Mouse (Mus musculus): ENCODE results near the gene Shpk.

DNA sequence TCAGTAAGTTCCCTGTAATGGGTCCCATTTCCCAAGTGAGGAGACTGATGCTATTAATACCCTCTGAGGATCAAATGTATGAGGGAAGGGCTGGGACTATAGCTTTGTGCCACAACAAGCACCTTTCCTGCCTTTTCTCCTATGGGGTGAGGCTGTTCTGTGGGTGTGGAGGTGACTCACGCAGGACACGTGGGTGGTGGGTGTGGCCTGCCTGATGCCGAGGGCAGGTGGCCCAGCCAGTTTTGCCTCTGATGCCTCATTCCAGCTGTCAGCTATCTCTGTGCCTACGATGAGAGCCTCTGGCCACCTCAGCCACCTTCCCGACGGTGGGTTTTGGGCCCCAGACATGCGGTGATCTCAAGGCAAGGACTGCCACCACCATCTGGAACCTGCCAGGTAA is 68.0 kb downstream of the Shpk start, which contains the start of gene Trpv3:
- TF ChIP-seq CTCF (IDR thresholded peaks at IDR 0.05; ENCODE audit: extremely low read depth, insufficient read depth, low read length) (no peak), POLR2A (IDR thresholded peaks at IDR 0.05; ENCODE audit: extremely low read depth, insufficient read depth, low read length) (no peak)

Measured in cortical plate, adult 2 months (tissue).